Mouse (Mus musculus): Measurements from ENCODE around the gene Rbmxl1. TPM values are rescaled to one million over a fixed set of nuclear protein-coding genes. Genes with fewer than 3 reads are reported as not detected.
A peak's percentile ranks its signal among the peaks of the same experiment; 100 is the strongest.
"Not testable (repeated sequence)": the region's sequence is repeated elsewhere in the genome, so short reads cannot be mapped to it uniquely, and the experiment has no call there.

The Rbmxl1 gene
- 274 and 287 TPM in 2 replicates for polyA plus RNA-seq (2014; fragmentation: Nextera tagmentation; extraction: Ambion mirVana)

GRCm38 (mm10) chr8:78508719-78509272 lies at the start of gene Rbmxl1:
Gene Rbmxl1 (minus strand): TSS chr8:78508898.
- peak; percentile 92 for DNase-seq (ENCODE audit: low spot score)
- peaks cover 16% of the 10 kb centered on the region; the same call in 1 of the 2 replicates for H3K36me3 ChIP-seq (ENCODE audit: control insufficient read depth, insufficient read depth, low read length)
- ATAC-seq (replicated peaks; ENCODE audit: low FRiP score) = peak; percentile 85
- no peaks in the 10 kb centered on the region for H3K9me3 ChIP-seq (ENCODE audit: control insufficient read depth, low read length)
- H3K4me1 ChIP-seq (replicated peaks; ENCODE audit: control insufficient read depth, insufficient read depth, low read length) = peaks cover 2% of the 10 kb centered on the region; the same call in 1 of the 2 replicates
- peak within 1 kb of the TSS; percentile 90 for H3K4me2 ChIP-seq
- under 1% methylated on average over 68 of the region's 70 CpGs for WGBS
- peak within 1 kb of the TSS; percentile 95 for H3K27ac ChIP-seq (ENCODE audit: low read depth, low read length)
- H3K9ac ChIP-seq (ENCODE audit: low read depth, low read length) = peak within 1 kb of the TSS; percentile 99
- peak within 1 kb of the TSS; percentile 92 for H3K4me3 ChIP-seq (ENCODE audit: low read depth, low read length)
- no peaks in the 10 kb centered on the region for H3K27me3 ChIP-seq (replicated peaks; ENCODE audit: control insufficient read depth, insufficient read depth, low read length)

- 83% methylated on average over 11 of the region's 11 CpGs for WGBS
- no peak for ATAC-seq (replicated peaks; ENCODE audit: low FRiP score)
- Histone ChIP-seq H3K27ac (ENCODE audit: low read depth, low read length) (no peak overlapping the region), H3K36me3 (ENCODE audit: control insufficient read depth, insufficient read depth, low read length) (no peaks in the 10 kb centered on the region), H3K4me1 (replicated peaks; ENCODE audit: control insufficient read depth, insufficient read depth, low read length) (no peaks in the 10 kb centered on the region), H3K9me3 (ENCODE audit: control insufficient read depth, low read length) (peaks cover 3% of the 10 kb centered on the region; the same call in 1 of the 2 replicates), H3K9ac (ENCODE audit: low read depth, low read length) (no peak overlapping the region), H3K4me2 (no peak overlapping the region), H3K4me3 (ENCODE audit: low read depth, low read length) (no peak overlapping the region), H3K27me3 (replicated peaks; ENCODE audit: control insufficient read depth, insufficient read depth, low read length) (no peaks in the 10 kb centered on the region)
- no peak for DNase-seq (ENCODE audit: low spot score)
Measured at GRCm38 (mm10) chr8:78556773-78557434, 48.2 kb upstream of the Rbmxl1 start.

- no peak for ATAC-seq (replicated peaks; ENCODE audit: low FRiP score)
- DNase-seq (ENCODE audit: low spot score) = no peak
- 86% methylated on average over 4 of the region's 4 CpGs for WGBS
- Histone ChIP-seq H3K36me3 (ENCODE audit: control insufficient read depth, insufficient read depth, low read length) (no peaks in the 10 kb centered on the region), H3K27ac (ENCODE audit: low read depth, low read length) (no peak overlapping the region), H3K9ac (ENCODE audit: low read depth, low read length) (no peak overlapping the region), H3K4me2 (no peak overlapping the region), H3K9me3 (ENCODE audit: control insufficient read depth, low read length) (no peaks in the 10 kb centered on the region), H3K4me1 (replicated peaks; ENCODE audit: control insufficient read depth, insufficient read depth, low read length) (no peaks in the 10 kb centered on the region), H3K27me3 (replicated peaks; ENCODE audit: control insufficient read depth, insufficient read depth, low read length) (no peaks in the 10 kb centered on the region), H3K4me3 (ENCODE audit: low read depth, low read length) (no peak overlapping the region)
Measured at GRCm38 (mm10) chr8:78555817-78556216, 47.1 kb upstream of the Rbmxl1 start.

GRCm38 (mm10) chr8:78550752-78551134 lies 42.0 kb upstream of the Rbmxl1 start:
- no peaks in the 10 kb centered on the region for H3K27me3 ChIP-seq (replicated peaks; ENCODE audit: control insufficient read depth, insufficient read depth, low read length)
- no peak overlapping the region for H3K4me2 ChIP-seq
- no peak overlapping the region for H3K27ac ChIP-seq (ENCODE audit: low read depth, low read length)
- 73% methylated on average over 2 of the region's 2 CpGs for WGBS
- DNase-seq (ENCODE audit: low spot score) (no peak), ATAC-seq (replicated peaks; ENCODE audit: low FRiP score) (no peak)
- H3K36me3 ChIP-seq (ENCODE audit: control insufficient read depth, insufficient read depth, low read length) = no peaks in the 10 kb centered on the region
- no peaks in the 10 kb centered on the region for H3K4me1 ChIP-seq (replicated peaks; ENCODE audit: control insufficient read depth, insufficient read depth, low read length)
- H3K9me3 ChIP-seq (ENCODE audit: control insufficient read depth, low read length) = no peaks in the 10 kb centered on the region
- no peak overlapping the region for H3K9ac ChIP-seq (ENCODE audit: low read depth, low read length)
- no peak overlapping the region for H3K4me3 ChIP-seq (ENCODE audit: low read depth, low read length)

GRCm38 (mm10) chr8:78549971-78550751 lies 41.5 kb upstream of the Rbmxl1 start:
- H3K4me1 ChIP-seq (replicated peaks; ENCODE audit: control insufficient read depth, insufficient read depth, low read length) = peaks cover 4% of the 10 kb centered on the region
- no peaks in the 10 kb centered on the region for H3K9me3 ChIP-seq (ENCODE audit: control insufficient read depth, low read length)
- no peaks in the 10 kb centered on the region for H3K27me3 ChIP-seq (replicated peaks; ENCODE audit: control insufficient read depth, insufficient read depth, low read length)
- no peak for ATAC-seq (replicated peaks; ENCODE audit: low FRiP score)
- H3K27ac ChIP-seq (ENCODE audit: low read depth, low read length) = no peak overlapping the region
- H3K9ac ChIP-seq (ENCODE audit: low read depth, low read length) = no peak overlapping the region
- no peak overlapping the region for H3K4me3 ChIP-seq (ENCODE audit: low read depth, low read length)
- WGBS = 79% methylated on average over 10 of the region's 10 CpGs
- H3K36me3 ChIP-seq (ENCODE audit: control insufficient read depth, insufficient read depth, low read length) = no peaks in the 10 kb centered on the region
- no peak overlapping the region for H3K4me2 ChIP-seq
- no peak for DNase-seq (ENCODE audit: low spot score)

GRCm38 (mm10) chr8:78545153-78545817 lies 36.6 kb upstream of the Rbmxl1 start:
- not testable (repeated sequence) for H3K4me3 ChIP-seq (ENCODE audit: low read depth, low read length); H3K27ac ChIP-seq (ENCODE audit: low read depth, low read length); ATAC-seq (replicated peaks; ENCODE audit: low FRiP score); H3K36me3 ChIP-seq (ENCODE audit: control insufficient read depth, insufficient read depth, low read length); H3K9ac ChIP-seq (ENCODE audit: low read depth, low read length); H3K27me3 ChIP-seq (replicated peaks; ENCODE audit: control insufficient read depth, insufficient read depth, low read length); H3K9me3 ChIP-seq (ENCODE audit: control insufficient read depth, low read length); H3K4me2 ChIP-seq; H3K4me1 ChIP-seq (replicated peaks; ENCODE audit: control insufficient read depth, insufficient read depth, low read length); DNase-seq (ENCODE audit: low spot score)
- WGBS = 32% methylated on average over 7 of the region's 14 CpGs

GRCm38 (mm10) chr8:78544545-78544944 lies 35.8 kb upstream of the Rbmxl1 start:
- H3K4me1 ChIP-seq (replicated peaks; ENCODE audit: control insufficient read depth, insufficient read depth, low read length) = peaks cover 6% of the 10 kb centered on the region
- H3K27ac ChIP-seq (ENCODE audit: low read depth, low read length) = no peak overlapping the region
- H3K9me3 ChIP-seq (ENCODE audit: control insufficient read depth, low read length) = no peaks in the 10 kb centered on the region
- H3K4me2 ChIP-seq = no peak overlapping the region
- no peaks in the 10 kb centered on the region for H3K27me3 ChIP-seq (replicated peaks; ENCODE audit: control insufficient read depth, insufficient read depth, low read length)
- no peak overlapping the region for H3K4me3 ChIP-seq (ENCODE audit: low read depth, low read length)
- no peak overlapping the region for H3K9ac ChIP-seq (ENCODE audit: low read depth, low read length)
- 67% methylated on average over 2 of the region's 2 CpGs for WGBS
- peaks cover 2% of the 10 kb centered on the region; the same call in 1 of the 2 replicates for H3K36me3 ChIP-seq (ENCODE audit: control insufficient read depth, insufficient read depth, low read length)
- no peak for DNase-seq (ENCODE audit: low spot score)
- ATAC-seq (replicated peaks; ENCODE audit: low FRiP score) = no peak

GRCm38 (mm10) chr8:78543621-78544020 lies 34.9 kb upstream of the Rbmxl1 start:
- no peaks in the 10 kb centered on the region for H3K9me3 ChIP-seq (ENCODE audit: control insufficient read depth, low read length)
- H3K27ac ChIP-seq (ENCODE audit: low read depth, low read length) = no peak overlapping the region
- H3K27me3 ChIP-seq (replicated peaks; ENCODE audit: control insufficient read depth, insufficient read depth, low read length) = no peaks in the 10 kb centered on the region
- DNase-seq (ENCODE audit: low spot score) = no peak
- H3K4me1 ChIP-seq (replicated peaks; ENCODE audit: control insufficient read depth, insufficient read depth, low read length) = peaks cover 6% of the 10 kb centered on the region
- H3K36me3 ChIP-seq (ENCODE audit: control insufficient read depth, insufficient read depth, low read length) = peaks cover 2% of the 10 kb centered on the region; the same call in 1 of the 2 replicates
- no peak overlapping the region for H3K4me2 ChIP-seq
- H3K9ac ChIP-seq (ENCODE audit: low read depth, low read length) = no peak overlapping the region
- no peak for ATAC-seq (replicated peaks; ENCODE audit: low FRiP score)
- WGBS = 71% methylated on average over 1 of the region's 1 CpGs
- H3K4me3 ChIP-seq (ENCODE audit: low read depth, low read length) = no peak overlapping the region
